Mouse (Mus musculus) adipocyte (in vitro differentiated cells): ENCODE data around the gene Adm.

Source experiments
- DNase-seq: peaks from one replicate; pipeline ENCODE4 v3.0.0-alpha.2; 2016; ENCODE audit warnings: low spot score

Adm gene

GRCm38 (mm10) chr7:110658378-110658928 is 31.0 kb downstream of the Adm start:
- DNase-seq = no peak

GRCm38 (mm10) chr7:110666537-110666936 is 39.1 kb downstream of the Adm start:
- no peak for DNase-seq

- peak; percentile 6 for DNase-seq
These were observed 40.8 kb downstream of the Adm start for GRCm38 (mm10) chr7:110668247-110668646.

- no peak for DNase-seq
These were observed 41.3 kb downstream of the Adm start for GRCm38 (mm10) chr7:110668756-110669155.

- DNase-seq = no peak
These were observed 43.7 kb downstream of the Adm start for GRCm38 (mm10) chr7:110671121-110671680.
